Mouse (Mus musculus): ENCODE data around the gene Cdh7.

GRCm38 (mm10) chr1:109972426-109973015 is 9.7 kb upstream of the Cdh7 start:
- no peak for TF ChIP-seq POLR2A (IDR thresholded peaks at IDR 0.05; ENCODE audit: borderline replicate concordance, control insufficient read depth, low read depth, low read length)
- TF ChIP-seq CTCF (IDR thresholded peaks at IDR 0.05; ENCODE audit: control insufficient read depth, insufficient read depth, low read length): no peak

Data from bone marrow, adult 2 months (tissue).